Mouse (Mus musculus): ENCODE measurements at regions not wholly inside any gene's neighbourhood (a gene's known extent, or its start where the extent isn't known, plus 50 kb on each side); places are given as distances from the start of the nearest gene placed in this dataset.
A peak's percentile ranks its signal among the peaks of the same experiment; 100 is the strongest.

GRCm38 (mm10) chr11:33061570-33061969 is 85.6 kb downstream of the Fgf18 start:
- no peak for TF ChIP-seq POLR2A (IDR thresholded peaks at IDR 0.05; ENCODE audit: borderline replicate concordance, control insufficient read depth, low read depth, low read length)
- no peak for TF ChIP-seq CTCF (IDR thresholded peaks at IDR 0.05; ENCODE audit: control insufficient read depth, insufficient read depth, low read length)
- no peaks in the 10 kb centered on the region for H3K4me1 ChIP-seq (ENCODE audit: control insufficient read depth, insufficient read depth, low read length)
- H3K27ac ChIP-seq (ENCODE audit: control insufficient read depth, insufficient read depth, low read depth, low read length, poor library complexity), result no peak overlapping the region
- WGBS, result 76% methylated on average over 4 of the region's 4 CpGs
- H3K4me3 ChIP-seq (replicated peaks; ENCODE audit: control insufficient read depth, low read depth, low read length), result no peak overlapping the region

GRCm38 (mm10) chr11:33060352-33060751 is 86.8 kb downstream of the Fgf18 start:
- 45% methylated on average over 3 of the region's 3 CpGs for WGBS
- no peak overlapping the region for H3K27ac ChIP-seq (ENCODE audit: control insufficient read depth, insufficient read depth, low read depth, low read length, poor library complexity)
- no peaks in the 10 kb centered on the region for H3K4me1 ChIP-seq (ENCODE audit: control insufficient read depth, insufficient read depth, low read length)
- H3K4me3 ChIP-seq (replicated peaks; ENCODE audit: control insufficient read depth, low read depth, low read length), result no peak overlapping the region
- TF ChIP-seq CTCF (IDR thresholded peaks at IDR 0.05; ENCODE audit: control insufficient read depth, insufficient read depth, low read length) (no peak), POLR2A (IDR thresholded peaks at IDR 0.05; ENCODE audit: borderline replicate concordance, control insufficient read depth, low read depth, low read length) (no peak)

GRCm38 (mm10) chr11:33050216-33050615 is 97.0 kb downstream of the Fgf18 start:
- H3K4me3 ChIP-seq (replicated peaks; ENCODE audit: control insufficient read depth, low read depth, low read length), result no peak overlapping the region
- H3K27ac ChIP-seq (ENCODE audit: control insufficient read depth, insufficient read depth, low read depth, low read length, poor library complexity), result peak overlapping the region; percentile 10; the same call in 1 of the 2 replicates
- 75% methylated on average over 12 of the region's 12 CpGs for WGBS
- no peak for TF ChIP-seq CTCF (IDR thresholded peaks at IDR 0.05; ENCODE audit: control insufficient read depth, insufficient read depth, low read length)
- no peak for TF ChIP-seq POLR2A (IDR thresholded peaks at IDR 0.05; ENCODE audit: borderline replicate concordance, control insufficient read depth, low read depth, low read length)
- no peaks in the 10 kb centered on the region for H3K4me1 ChIP-seq (ENCODE audit: control insufficient read depth, insufficient read depth, low read length)

GRCm38 (mm10) chr11:33039854-33040792 is 107.1 kb downstream of the Fgf18 start:
- H3K27ac ChIP-seq (ENCODE audit: control insufficient read depth, insufficient read depth, low read depth, low read length, poor library complexity), result no peak overlapping the region
- TF ChIP-seq POLR2A (IDR thresholded peaks at IDR 0.05; ENCODE audit: borderline replicate concordance, control insufficient read depth, low read depth, low read length) (no peak), CTCF (IDR thresholded peaks at IDR 0.05; ENCODE audit: control insufficient read depth, insufficient read depth, low read length) (no peak)
- 72% methylated on average over 10 of the region's 10 CpGs for WGBS
- H3K4me1 ChIP-seq (ENCODE audit: control insufficient read depth, insufficient read depth, low read length), result no peaks in the 10 kb centered on the region
- no peak overlapping the region for H3K4me3 ChIP-seq (replicated peaks; ENCODE audit: control insufficient read depth, low read depth, low read length)

- 73% methylated on average over 4 of the region's 4 CpGs for WGBS
- Histone ChIP-seq H3K27ac (ENCODE audit: control insufficient read depth, insufficient read depth, low read depth, low read length, poor library complexity) (no peak overlapping the region), H3K4me3 (replicated peaks; ENCODE audit: control insufficient read depth, low read depth, low read length) (no peak overlapping the region), H3K4me1 (ENCODE audit: control insufficient read depth, insufficient read depth, low read length) (no peaks in the 10 kb centered on the region)
- no peak for TF ChIP-seq CTCF (IDR thresholded peaks at IDR 0.05; ENCODE audit: control insufficient read depth, insufficient read depth, low read length)
- no peak for TF ChIP-seq POLR2A (IDR thresholded peaks at IDR 0.05; ENCODE audit: borderline replicate concordance, control insufficient read depth, low read depth, low read length)
Measured at GRCm38 (mm10) chr11:33036367-33036766, 110.8 kb downstream of the Fgf18 start.

- Histone ChIP-seq H3K27ac (ENCODE audit: control insufficient read depth, insufficient read depth, low read depth, low read length, poor library complexity) (no peak overlapping the region), H3K4me1 (ENCODE audit: control insufficient read depth, insufficient read depth, low read length) (no peaks in the 10 kb centered on the region), H3K4me3 (replicated peaks; ENCODE audit: control insufficient read depth, low read depth, low read length) (no peak overlapping the region)
- TF ChIP-seq POLR2A (IDR thresholded peaks at IDR 0.05; ENCODE audit: borderline replicate concordance, control insufficient read depth, low read depth, low read length), result no peak
- peak; percentile 46; the same call in 1 of the 2 replicates for TF ChIP-seq CTCF (IDR thresholded peaks at IDR 0.05; ENCODE audit: control insufficient read depth, insufficient read depth, low read length)
Measured at GRCm38 (mm10) chr11:33028920-33029319, 118.3 kb downstream of the Fgf18 start.

GRCm38 (mm10) chr11:33027121-33027520 is 120.1 kb downstream of the Fgf18 start:
- H3K27ac ChIP-seq (ENCODE audit: control insufficient read depth, insufficient read depth, low read depth, low read length, poor library complexity), result no peak overlapping the region
- H3K4me1 ChIP-seq (ENCODE audit: control insufficient read depth, insufficient read depth, low read length), result no peaks in the 10 kb centered on the region
- H3K4me3 ChIP-seq (replicated peaks; ENCODE audit: control insufficient read depth, low read depth, low read length), result no peak overlapping the region
- WGBS, result 83% methylated on average over 6 of the region's 6 CpGs
- TF ChIP-seq CTCF (IDR thresholded peaks at IDR 0.05; ENCODE audit: control insufficient read depth, insufficient read depth, low read length) (no peak), POLR2A (IDR thresholded peaks at IDR 0.05; ENCODE audit: borderline replicate concordance, control insufficient read depth, low read depth, low read length) (no peak)

- WGBS, result 78% methylated on average over 17 of the region's 17 CpGs
- no peak overlapping the region for H3K4me3 ChIP-seq (replicated peaks; ENCODE audit: control insufficient read depth, low read depth, low read length)
- H3K4me1 ChIP-seq (ENCODE audit: control insufficient read depth, insufficient read depth, low read length), result no peaks in the 10 kb centered on the region
- no peak for TF ChIP-seq POLR2A (IDR thresholded peaks at IDR 0.05; ENCODE audit: borderline replicate concordance, control insufficient read depth, low read depth, low read length)
- TF ChIP-seq CTCF (IDR thresholded peaks at IDR 0.05; ENCODE audit: control insufficient read depth, insufficient read depth, low read length), result no peak
- H3K27ac ChIP-seq (ENCODE audit: control insufficient read depth, insufficient read depth, low read depth, low read length, poor library complexity), result no peak overlapping the region
Measured at GRCm38 (mm10) chr11:33013229-33014185, 133.7 kb downstream of the Fgf18 start.
